Mouse (Mus musculus): ENCODE data around the gene Npr2.

Npr2 gene

DNA sequence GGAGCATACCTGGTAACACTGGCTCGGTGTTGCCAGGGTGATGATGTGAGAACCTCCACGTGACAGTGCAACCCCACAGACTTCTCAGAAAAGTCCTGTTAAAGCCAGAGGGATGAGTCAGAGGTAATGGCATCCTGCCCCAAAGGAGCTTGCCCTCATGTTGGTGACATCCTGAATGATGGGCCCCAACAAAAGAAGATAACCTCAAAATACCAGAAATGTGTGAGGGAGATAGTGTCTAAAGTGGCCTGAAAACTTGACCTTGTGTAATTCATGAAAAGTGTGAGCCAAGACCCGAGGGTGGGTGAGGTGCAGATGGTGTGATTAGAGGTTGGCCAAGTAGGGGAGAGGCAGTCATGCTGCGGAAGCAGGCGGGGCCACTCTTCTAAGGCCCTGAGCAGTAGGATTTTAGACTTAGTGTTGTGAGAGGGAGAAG, 62.1 kb downstream of the Npr2 start:
- H3K36me3 ChIP-seq (ENCODE audit: insufficient read depth, low read length), result no peaks in the 10 kb centered on the region
- H3K4me1 ChIP-seq (replicated peaks; ENCODE audit: low read depth, low read length), result peaks cover 18% of the 10 kb centered on the region
- H3K4me3 ChIP-seq (replicated peaks; ENCODE audit: low read length), result no peak overlapping the region
- H3K27me3 ChIP-seq (ENCODE audit: insufficient read depth, low read length), result peaks cover 34% of the 10 kb centered on the region
- TF ChIP-seq POU5F1 (IDR thresholded peaks at IDR 0.05; ENCODE audit: borderline replicate concordance, low read length) (no peak), CTCF (conservative IDR thresholded peaks at IDR 0.05; ENCODE audit: low read length) (no peak), NANOG (IDR thresholded peaks at IDR 0.05; ENCODE audit: borderline replicate concordance, low read length) (no peak)
- peaks cover 8% of the 10 kb centered on the region for H3K9me3 ChIP-seq (ENCODE audit: low read length)

- TF ChIP-seq NANOG (IDR thresholded peaks at IDR 0.05; ENCODE audit: borderline replicate concordance, low read length) (no peak), POU5F1 (IDR thresholded peaks at IDR 0.05; ENCODE audit: borderline replicate concordance, low read length) (no peak), CTCF (conservative IDR thresholded peaks at IDR 0.05; ENCODE audit: low read length) (no peak)
- Histone ChIP-seq H3K36me3 (ENCODE audit: insufficient read depth, low read length) (no peaks in the 10 kb centered on the region), H3K9me3 (ENCODE audit: low read length) (peaks cover 8% of the 10 kb centered on the region), H3K4me3 (replicated peaks; ENCODE audit: low read length) (no peak overlapping the region), H3K27me3 (ENCODE audit: insufficient read depth, low read length) (peaks cover 34% of the 10 kb centered on the region), H3K4me1 (replicated peaks; ENCODE audit: low read depth, low read length) (peaks cover 18% of the 10 kb centered on the region)
Measured at GRCm38 (mm10) chr4:43694439-43695248, 62.9 kb downstream of the Npr2 start.

GRCm38 (mm10) chr4:43695249-43695671, 63.5 kb downstream of the Npr2 start:
- Histone ChIP-seq H3K4me3 (replicated peaks; ENCODE audit: low read length) (no peak overlapping the region), H3K36me3 (ENCODE audit: insufficient read depth, low read length) (no peaks in the 10 kb centered on the region), H3K9me3 (ENCODE audit: low read length) (peaks cover 8% of the 10 kb centered on the region), H3K4me1 (replicated peaks; ENCODE audit: low read depth, low read length) (peaks cover 18% of the 10 kb centered on the region), H3K27me3 (ENCODE audit: insufficient read depth, low read length) (peaks cover 32% of the 10 kb centered on the region)
- TF ChIP-seq POU5F1 (IDR thresholded peaks at IDR 0.05; ENCODE audit: borderline replicate concordance, low read length), result no peak
- TF ChIP-seq NANOG (IDR thresholded peaks at IDR 0.05; ENCODE audit: borderline replicate concordance, low read length), result no peak
- TF ChIP-seq CTCF (conservative IDR thresholded peaks at IDR 0.05; ENCODE audit: low read length), result no peak

DNA sequence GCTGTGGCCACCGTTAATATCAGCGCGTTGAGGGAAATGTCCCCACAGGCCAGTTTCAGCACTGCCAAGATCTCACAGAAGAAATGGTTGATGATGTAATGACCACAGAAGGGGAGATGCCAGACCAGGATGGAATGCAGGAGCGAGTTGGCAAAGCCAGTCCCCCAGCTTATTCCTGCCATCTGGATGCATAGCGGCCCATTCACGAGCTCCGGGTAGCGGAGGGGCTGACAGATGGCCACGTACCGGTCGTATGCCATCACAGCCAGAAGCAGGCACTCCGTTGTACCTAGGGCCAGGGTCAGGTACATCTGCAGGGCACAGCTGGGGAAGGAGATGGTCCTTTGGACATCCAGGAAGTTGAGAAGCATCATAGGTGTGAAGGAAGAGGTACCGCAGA, 64.8 kb downstream of the Npr2 start:
- Histone ChIP-seq H3K4me1 (replicated peaks; ENCODE audit: low read depth, low read length) (peaks cover 18% of the 10 kb centered on the region), H3K9me3 (ENCODE audit: low read length) (peaks cover 8% of the 10 kb centered on the region), H3K27me3 (ENCODE audit: insufficient read depth, low read length) (peaks cover 25% of the 10 kb centered on the region), H3K36me3 (ENCODE audit: insufficient read depth, low read length) (no peaks in the 10 kb centered on the region), H3K4me3 (replicated peaks; ENCODE audit: low read length) (no peak overlapping the region)
- TF ChIP-seq CTCF (conservative IDR thresholded peaks at IDR 0.05; ENCODE audit: low read length), result no peak
- TF ChIP-seq POU5F1 (IDR thresholded peaks at IDR 0.05; ENCODE audit: borderline replicate concordance, low read length), result no peak
- TF ChIP-seq NANOG (IDR thresholded peaks at IDR 0.05; ENCODE audit: borderline replicate concordance, low read length), result no peak

DNA sequence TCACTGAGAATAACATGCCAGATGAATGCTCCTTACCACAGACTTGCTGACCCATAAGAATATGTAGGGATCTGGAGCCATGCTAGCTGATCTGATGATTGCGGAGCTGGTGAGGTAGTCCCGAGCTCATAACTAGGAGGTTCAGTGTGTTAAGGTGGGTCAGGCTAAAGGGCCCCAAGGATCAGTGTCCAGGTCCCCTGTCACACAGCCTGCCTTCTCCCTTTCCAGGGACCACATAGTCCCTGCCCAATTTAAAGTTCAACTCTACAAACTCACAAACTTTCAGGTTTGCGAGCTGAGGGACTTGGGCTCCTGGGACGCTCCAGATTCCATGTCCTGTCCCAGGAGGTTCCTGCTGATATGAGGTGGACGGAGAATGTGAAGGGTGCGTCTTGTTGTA, 69.0 kb downstream of the Npr2 start, which contains the start of gene Olfr70:
Gene Olfr70 (minus strand): TSS at position 101 of the 400 bp plus-strand sequence.
- TF ChIP-seq POU5F1 (IDR thresholded peaks at IDR 0.05; ENCODE audit: borderline replicate concordance, low read length) (no peak), CTCF (conservative IDR thresholded peaks at IDR 0.05; ENCODE audit: low read length) (no peak), NANOG (IDR thresholded peaks at IDR 0.05; ENCODE audit: borderline replicate concordance, low read length) (no peak)

More for the DNA sequence above, 69.0 kb downstream of the Npr2 start, which contains the start of gene Olfr70:
- H3K27me3 ChIP-seq (ENCODE audit: insufficient read depth, low read length), result peaks cover 37% of the 10 kb centered on the region
- no peaks in the 10 kb centered on the region for H3K9me3 ChIP-seq (ENCODE audit: low read length)
- peaks cover 4% of the 10 kb centered on the region for H3K4me1 ChIP-seq (replicated peaks; ENCODE audit: low read depth, low read length)
- H3K4me3 ChIP-seq (replicated peaks; ENCODE audit: low read length), result no peak within 1 kb of the TSS
- H3K36me3 ChIP-seq (ENCODE audit: insufficient read depth, low read length), result no peaks in the 10 kb centered on the region

Data from E14TG2a.4 (cell line).